Mouse (Mus musculus) heart, adult 2 months (tissue): ENCODE measurements around the gene Spcs3.

Source experiments
- CTCF ChIP-seq: fragments of 200-600 bp; IDR thresholded peaks from 2 replicates; pipeline ENCODE4 v1.8.1; 2022; ENCODE audit warnings: antibody characterized with exemption, mild to moderate bottlenecking, moderate library complexity
- EP300 ChIP-seq: fragments of 200-500 bp; IDR thresholded peaks from 2 replicates; pipeline ENCODE4 v1.6.1; 2011; ENCODE audit warnings: low read depth, low read length, control low read depth; ENCODE audit not compliant: insufficient read depth
- POLR2A ChIP-seq: fragments of 200-500 bp; IDR thresholded peaks from 2 replicates; pipeline ENCODE4 v1.6.1; 2011; ENCODE audit warnings: mild to moderate bottlenecking, low read depth, low read length, control low read depth; ENCODE audit not compliant: insufficient read depth

DNA sequence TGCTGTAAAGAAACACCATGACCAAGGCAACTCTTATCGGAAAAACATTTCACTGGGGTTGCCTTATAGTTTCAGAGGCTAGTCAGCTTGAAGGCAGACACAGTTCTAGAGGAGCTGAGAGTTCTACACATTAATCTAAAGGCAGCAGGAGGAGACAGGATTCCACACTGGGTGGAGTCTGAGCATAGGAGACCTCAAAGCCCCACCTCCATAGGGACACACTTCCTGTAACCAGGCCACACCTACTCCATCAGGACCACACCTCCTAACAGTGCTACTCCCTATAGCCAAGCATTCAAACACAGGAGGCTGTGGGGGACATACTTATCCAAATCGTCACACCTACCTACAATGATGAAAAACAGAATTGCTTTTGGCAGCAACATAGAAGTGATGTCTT, 4.2 kb downstream of the Spcs3 start:
- no peak for TF ChIP-seq CTCF
- TF ChIP-seq POLR2A, result no peak
- TF ChIP-seq EP300, result no peak
